Mouse (Mus musculus): Measurements from ENCODE around the gene Rbbp9. TPM values are rescaled to one million over a fixed set of nuclear protein-coding genes. Genes with fewer than 3 reads are reported as not detected.

Rbbp9 gene
- total RNA-seq, 2 experiments from 2014 or later: 8.0 to 10.9 TPM

GRCm38 (mm10) chr2:144514619-144515018 is 36.0 kb downstream of the Rbbp9 start:
- no peak for ATAC-seq (ENCODE audit: poor library complexity, severe bottlenecking)

DNA sequence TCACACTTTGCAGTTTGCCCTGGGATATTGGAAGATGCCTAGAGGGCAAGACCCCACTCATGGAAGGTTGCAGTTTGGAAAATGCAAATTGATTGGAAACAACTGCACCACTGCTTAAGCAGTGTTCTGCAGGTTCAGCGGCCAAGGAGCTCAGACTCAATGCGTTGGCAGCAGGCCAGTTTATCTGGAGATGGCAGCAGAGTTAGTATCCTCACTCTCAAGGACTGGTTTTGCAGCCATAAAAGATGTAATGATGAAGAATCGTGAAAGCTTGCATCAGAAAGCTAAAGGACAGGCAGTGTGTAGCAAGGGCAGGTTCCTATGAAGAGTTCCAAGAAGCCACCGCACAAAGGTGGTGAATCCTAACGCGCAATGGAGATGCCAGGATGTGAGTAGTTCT is 48.5 kb downstream of the Rbbp9 start:
- no peak for ATAC-seq (ENCODE audit: poor library complexity, severe bottlenecking)

Other genes starting within 250 kb of the Rbbp9 start
- gene Ovol2, start 218.7 kb downstream of the Rbbp9 start, total RNA-seq (2015): not detected in 2 replicates
- not detected in 2 replicates for gene Ovol2, start 218.7 kb downstream of the Rbbp9 start, total RNA-seq (2017)
- 36.6 and 44.1 TPM in 2 replicates for gene Kat14, start 181.9 kb downstream of the Rbbp9 start, total RNA-seq (2015)
- gene Kat14, start 181.9 kb downstream of the Rbbp9 start, total RNA-seq (2017): 22.0 and 24.2 TPM in 2 replicates
- not detected in 2 replicates for gene Pet117, start 181.9 kb downstream of the Rbbp9 start, total RNA-seq (2015)
- not detected in 2 replicates for gene Pet117, start 181.9 kb downstream of the Rbbp9 start, total RNA-seq (2017)
- 0.09 TPM in 1 of 2 replicates, not detected in the other for gene Dzank1, start 23.5 kb downstream of the Rbbp9 start, total RNA-seq (2015)
- gene Dzank1, start 23.5 kb downstream of the Rbbp9 start, total RNA-seq (2017): not detected in 2 replicates
- 8.2 and 11.4 TPM in 2 replicates for gene Polr3f, start 23.2 kb downstream of the Rbbp9 start, total RNA-seq (2015)
- 19.5 and 20.5 TPM in 2 replicates for gene Polr3f, start 23.2 kb downstream of the Rbbp9 start, total RNA-seq (2017)
- gene Sec23b, start 5.4 kb upstream of the Rbbp9 start, total RNA-seq (2015): 26.6 and 36.8 TPM in 2 replicates
- 79.4 and 84.4 TPM in 2 replicates for gene Sec23b, start 5.4 kb upstream of the Rbbp9 start, total RNA-seq (2017)
- 15.2 and 17.4 TPM in 2 replicates for gene Smim26, start 43.2 kb upstream of the Rbbp9 start, total RNA-seq (2015)
- gene Smim26, start 43.2 kb upstream of the Rbbp9 start, total RNA-seq (2017): 1.8 and 19.5 TPM in 2 replicates
- 4.7 and 5.6 TPM in 2 replicates for gene Dtd1, start 49.0 kb upstream of the Rbbp9 start, total RNA-seq (2015)
- gene Dtd1, start 49.0 kb upstream of the Rbbp9 start, total RNA-seq (2017): 9.4 and 11.5 TPM in 2 replicates